Mouse (Mus musculus): ENCODE results near the gene Gm3542. TPM values are rescaled to one million over a fixed set of nuclear protein-coding genes. Genes with fewer than 3 reads are reported as not detected.
"Not testable (repeated sequence)": the region's sequence is repeated elsewhere in the genome, so short reads cannot be mapped to it uniquely, and the experiment has no call there.

Gm3542 gene
- polyA plus RNA-seq (2012; ENCODE audit: insufficient read depth, insufficient read length, missing spikeins) = not detected in 2 replicates

GRCm38 (mm10) chr14:5334828-5335227, at the start of gene Gm3542:
Gene Gm3542 (minus strand): TSS chr14:5334928.
- H3K4me3 ChIP-seq (ENCODE audit: insufficient read depth, low read length); H3K27ac ChIP-seq (ENCODE audit: insufficient read depth, low read depth, low read length); H3K4me1 ChIP-seq (ENCODE audit: control insufficient read depth, insufficient read depth, low read length): not testable (repeated sequence)

Other genes starting within 250 kb of the Gm3542 start
- not detected in 2 replicates for gene Gm8279, start 203.4 kb downstream of the Gm3542 start, polyA plus RNA-seq (2012; ENCODE audit: insufficient read depth, insufficient read length, missing spikeins)
- not detected in 2 replicates for gene Gm3317, start 170.4 kb downstream of the Gm3542 start, polyA plus RNA-seq (2012; ENCODE audit: insufficient read depth, insufficient read length, missing spikeins)
- not detected in 2 replicates for gene Gm8271, start 149.1 kb downstream of the Gm3542 start, polyA plus RNA-seq (2012; ENCODE audit: insufficient read depth, insufficient read length, missing spikeins)
- gene Gm3526, start 74.3 kb downstream of the Gm3542 start, polyA plus RNA-seq (2012; ENCODE audit: insufficient read depth, insufficient read length, missing spikeins) = not detected in 2 replicates
- gene Gm3500, start 54.1 kb upstream of the Gm3542 start, polyA plus RNA-seq (2012; ENCODE audit: insufficient read depth, insufficient read length, missing spikeins) = not detected in 2 replicates
- gene Gm3194, start 120.5 kb upstream of the Gm3542 start, polyA plus RNA-seq (2012; ENCODE audit: insufficient read depth, insufficient read length, missing spikeins) = not detected in 2 replicates
- not detected in 2 replicates for gene Gm8246, start 142.9 kb upstream of the Gm3542 start, polyA plus RNA-seq (2012; ENCODE audit: insufficient read depth, insufficient read length, missing spikeins)
- not detected in 2 replicates for gene Gm3187, start 149.3 kb upstream of the Gm3542 start, polyA plus RNA-seq (2012; ENCODE audit: insufficient read depth, insufficient read length, missing spikeins)
- gene Gm3488, start 166.7 kb upstream of the Gm3542 start, polyA plus RNA-seq (2012; ENCODE audit: insufficient read depth, insufficient read length, missing spikeins) = not detected in 2 replicates
- not detected in 2 replicates for gene Gm3532, start 203.6 kb upstream of the Gm3542 start, polyA plus RNA-seq (2012; ENCODE audit: insufficient read depth, insufficient read length, missing spikeins)

All from bone marrow macrophage, adult 2 months (primary cell).